Mouse (Mus musculus): Measurements from ENCODE around the gene Adam19. TPM values are rescaled to one million over a fixed set of nuclear protein-coding genes. Genes with fewer than 3 reads are reported as not detected.
"Not testable (repeated sequence)": the region's sequence is repeated elsewhere in the genome, so short reads cannot be mapped to it uniquely, and the experiment has no call there.

The Adam19 gene
- total RNA-seq, 2 experiments from 2014 or later = 30.6 to 35.1 TPM

DNA sequence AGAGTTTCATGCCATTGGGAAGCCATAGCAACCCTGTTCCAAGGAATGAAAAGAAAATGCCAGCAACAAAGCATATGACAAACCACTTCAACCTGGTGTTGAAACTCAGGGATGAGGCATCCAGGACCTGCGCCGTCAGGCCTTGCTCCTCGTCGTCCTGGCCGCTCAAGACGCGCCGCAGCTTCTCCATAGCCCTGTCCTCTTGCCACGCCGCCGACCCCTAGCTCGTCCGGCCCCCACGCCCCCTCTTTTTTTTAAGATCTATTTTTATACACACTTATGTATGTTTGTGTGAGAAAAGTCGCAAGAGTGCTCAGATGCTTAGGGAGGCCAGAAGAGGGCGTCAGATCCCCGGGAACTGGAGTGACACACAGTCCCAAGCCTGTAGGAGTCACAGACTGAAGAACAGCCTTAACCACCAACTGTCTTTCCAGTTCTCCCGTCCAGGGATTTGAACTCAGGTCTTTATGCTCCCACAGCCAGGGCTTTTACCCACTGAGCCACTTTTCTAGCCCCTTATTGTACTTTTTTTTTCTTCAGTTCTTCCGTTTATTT lies 3.6 kb upstream of the Adam19 start, which contains the start of gene Gm12166:
Gm12166 (minus strand) TSS at position 217 of the 555 bp plus-strand sequence.
- intact Hi-C loops (cut with DNase I) = not testable (repeated sequence)
- DNase-seq (ENCODE audit: extremely low spot score in 1 of 2, low spot score in 2 of 2) = peak in 1 of 2 experiments; percentile 73

DNA sequence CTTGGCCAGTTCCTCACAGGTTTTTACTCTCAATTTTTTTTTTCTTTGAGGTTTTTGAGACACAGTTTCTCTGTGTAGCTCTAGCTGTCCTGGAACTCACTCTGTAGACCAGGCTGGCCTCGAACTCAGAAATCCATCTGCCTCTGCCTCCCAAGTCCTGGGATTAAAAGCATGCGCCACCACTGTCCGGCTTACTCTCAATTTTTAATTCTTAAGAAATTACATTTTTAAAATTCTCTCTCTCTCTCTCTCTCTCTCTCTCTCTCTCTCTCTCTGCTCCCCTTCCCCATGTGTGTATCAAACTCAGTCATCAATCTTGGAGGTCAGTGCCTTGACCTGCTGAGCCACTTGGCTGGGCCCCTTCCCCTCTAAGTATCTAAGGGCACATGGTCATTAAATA lies 2.3 kb upstream of the Adam19 start:
- DNase-seq (ENCODE audit: extremely low spot score in 1 of 2, low spot score in 2 of 2); intact Hi-C loops (cut with DNase I): not testable (repeated sequence)

DNA sequence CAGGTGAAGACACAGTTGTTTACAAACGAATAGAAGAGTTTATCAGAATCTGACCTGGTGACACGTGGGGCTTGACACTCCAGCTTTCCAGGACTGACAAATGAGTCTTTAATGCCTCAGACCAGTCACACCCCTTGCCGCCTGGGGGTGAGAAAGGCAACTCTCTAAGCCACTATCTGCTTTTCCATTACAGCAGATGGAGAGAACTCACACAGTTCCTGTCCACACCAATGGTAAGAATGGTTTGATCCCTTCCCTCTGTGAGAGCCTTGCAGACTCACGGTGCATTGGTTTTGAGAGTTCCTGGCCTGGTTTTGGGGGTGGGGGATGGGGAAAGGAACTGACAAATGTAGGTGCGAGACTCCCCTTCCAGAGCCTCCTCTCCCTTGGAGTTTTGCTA lies 1.5 kb upstream of the Adam19 start:
- DNase-seq (ENCODE audit: extremely low spot score in 1 of 2, low spot score in 2 of 2) = no peak
- intact Hi-C loops (cut with DNase I) = no loop called here

DNA sequence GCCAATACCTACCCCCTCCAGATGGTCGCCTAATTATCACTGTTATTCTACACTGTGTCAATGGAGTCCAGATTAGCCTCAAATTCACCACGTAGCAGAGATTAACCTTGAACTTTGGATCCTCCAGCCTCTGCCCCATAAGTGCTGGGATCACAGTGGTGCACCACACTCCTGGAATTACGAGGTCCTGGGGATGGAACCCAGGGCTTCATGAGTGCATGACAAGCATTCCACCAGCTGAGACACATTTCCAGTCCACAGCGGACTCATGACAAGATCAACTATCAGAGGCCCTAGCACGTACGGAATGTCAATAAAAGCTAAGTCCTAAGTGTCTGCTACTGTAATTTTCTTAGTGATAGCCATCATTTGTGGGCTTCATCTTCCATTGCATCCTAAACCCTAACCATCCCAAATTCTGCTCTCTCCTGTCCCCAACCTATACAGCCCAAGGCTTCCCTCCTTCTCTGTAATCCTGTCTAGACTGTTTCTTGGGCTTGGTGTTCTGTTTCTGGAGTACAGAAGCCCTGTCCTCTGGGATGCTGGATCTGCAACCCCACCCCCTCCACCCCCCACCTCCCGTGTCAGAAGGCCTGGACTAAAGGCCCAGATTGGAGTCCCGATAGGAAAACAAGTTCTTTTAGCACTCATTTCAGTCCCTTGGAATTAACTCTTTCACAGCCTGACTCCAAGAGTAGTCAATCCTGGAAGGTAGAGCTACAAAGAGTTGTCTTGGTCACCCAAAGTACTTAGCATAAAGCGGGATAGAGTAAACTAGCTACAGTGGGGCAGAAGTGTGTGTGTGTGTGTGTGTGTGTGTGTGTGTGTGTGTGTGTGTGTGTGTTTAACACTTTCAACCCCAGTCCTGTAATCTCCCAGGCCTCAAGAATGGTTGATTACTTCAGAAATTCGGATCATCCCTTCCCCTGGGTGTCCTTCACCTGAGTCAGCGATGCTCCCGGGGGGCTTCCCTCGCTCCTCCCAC lies 589 bp upstream of the Adam19 start:
- intact Hi-C loops (cut with DNase I) = loop anchor here (5.0 kb wide), 3 partner anchors 77 to 147 kb away; partner anchors contain the start of gene Thg1l
- no peak for DNase-seq (ENCODE audit: extremely low spot score in 1 of 2, low spot score in 2 of 2)

DNA sequence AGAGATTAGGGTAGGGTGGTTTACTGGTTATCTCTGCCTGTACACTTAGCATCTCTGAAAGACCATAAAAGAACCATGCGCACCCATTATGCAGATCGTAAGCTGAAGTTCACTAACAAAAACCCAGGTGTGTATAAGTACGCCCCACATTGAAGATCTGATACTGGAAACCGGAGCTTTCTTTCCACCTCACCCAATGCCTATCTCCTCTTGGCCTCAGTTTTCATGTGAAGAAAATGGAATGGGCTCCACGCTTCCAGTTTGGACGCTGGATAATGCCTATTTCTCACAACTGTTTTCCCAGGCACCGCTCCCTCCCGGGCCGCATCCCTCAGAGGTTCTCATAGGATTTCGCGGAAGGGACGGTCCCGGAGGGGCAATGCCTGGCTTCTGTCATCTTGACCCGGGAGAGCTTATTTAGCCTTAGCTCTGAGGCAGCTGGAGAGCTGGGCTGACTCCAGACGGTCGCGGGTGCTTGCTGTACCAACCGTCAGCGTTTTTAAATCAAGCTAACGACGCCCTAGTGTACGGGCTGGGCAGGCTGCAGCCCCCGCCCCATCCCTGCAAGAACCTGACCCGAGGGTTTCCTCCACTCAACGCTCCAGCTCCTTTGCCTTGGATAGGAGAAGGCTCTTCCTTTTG lies 1.1 kb downstream of the Adam19 start:
- DNase-seq (ENCODE audit: extremely low spot score in 1 of 2, low spot score in 2 of 2) = peak in 1 of 2 experiments; percentile 52
- intact Hi-C loops (cut with DNase I) = loop anchor here (5.0 kb wide), 3 partner anchors 75 to 145 kb away; partner anchors contain the start of gene Thg1l

DNA sequence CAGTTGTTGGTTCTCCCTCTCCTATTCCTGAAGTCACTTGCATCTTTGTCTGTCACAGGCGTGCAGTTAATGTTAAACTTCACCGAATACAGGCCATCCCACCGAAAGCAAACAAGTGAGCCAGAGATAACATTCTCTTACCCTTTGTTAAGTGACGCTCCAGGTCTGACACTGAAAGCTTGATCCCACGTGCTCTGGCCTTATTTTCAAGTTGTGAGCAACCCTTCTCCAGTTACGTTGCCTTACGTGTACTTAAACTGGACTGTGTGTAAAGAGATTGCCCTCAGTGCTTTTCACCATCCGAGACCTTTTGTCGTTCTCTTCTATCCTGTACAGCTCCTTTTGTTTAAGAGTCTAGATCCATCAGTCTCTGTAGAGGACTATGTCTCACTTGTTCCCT lies 2.2 kb downstream of the Adam19 start:
- intact Hi-C loops (cut with DNase I) = loop anchor here (5.0 kb wide), 3 partner anchors 74 to 144 kb away; partner anchors contain the start of gene Thg1l
- no peak for DNase-seq (ENCODE audit: extremely low spot score in 1 of 2, low spot score in 2 of 2)

DNA sequence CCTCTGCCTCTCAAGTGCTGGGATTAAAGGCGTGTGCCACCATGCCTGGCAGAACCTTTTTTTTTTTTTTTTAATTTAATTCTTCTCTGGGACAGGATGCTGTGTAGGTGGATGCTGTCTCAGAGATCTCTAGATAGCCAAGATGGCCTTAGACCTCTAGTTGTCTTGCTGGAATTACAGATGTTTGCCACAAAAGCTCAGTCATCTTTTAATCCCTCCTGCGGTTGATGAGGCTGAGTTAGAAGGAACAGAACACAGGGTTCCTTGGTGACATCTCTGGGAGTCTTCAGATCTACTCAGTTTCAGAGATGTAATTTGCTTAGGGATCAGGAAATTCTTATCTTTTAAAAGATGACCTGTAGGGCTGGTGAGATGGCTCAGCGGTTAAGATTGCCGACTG lies 3.1 kb downstream of the Adam19 start:
- no peak for DNase-seq (ENCODE audit: extremely low spot score in 1 of 2, low spot score in 2 of 2)
- intact Hi-C loops (cut with DNase I) = loop anchor here (5.0 kb wide), 3 partner anchors 73 to 143 kb away; partner anchors contain the start of gene Thg1l

DNA sequence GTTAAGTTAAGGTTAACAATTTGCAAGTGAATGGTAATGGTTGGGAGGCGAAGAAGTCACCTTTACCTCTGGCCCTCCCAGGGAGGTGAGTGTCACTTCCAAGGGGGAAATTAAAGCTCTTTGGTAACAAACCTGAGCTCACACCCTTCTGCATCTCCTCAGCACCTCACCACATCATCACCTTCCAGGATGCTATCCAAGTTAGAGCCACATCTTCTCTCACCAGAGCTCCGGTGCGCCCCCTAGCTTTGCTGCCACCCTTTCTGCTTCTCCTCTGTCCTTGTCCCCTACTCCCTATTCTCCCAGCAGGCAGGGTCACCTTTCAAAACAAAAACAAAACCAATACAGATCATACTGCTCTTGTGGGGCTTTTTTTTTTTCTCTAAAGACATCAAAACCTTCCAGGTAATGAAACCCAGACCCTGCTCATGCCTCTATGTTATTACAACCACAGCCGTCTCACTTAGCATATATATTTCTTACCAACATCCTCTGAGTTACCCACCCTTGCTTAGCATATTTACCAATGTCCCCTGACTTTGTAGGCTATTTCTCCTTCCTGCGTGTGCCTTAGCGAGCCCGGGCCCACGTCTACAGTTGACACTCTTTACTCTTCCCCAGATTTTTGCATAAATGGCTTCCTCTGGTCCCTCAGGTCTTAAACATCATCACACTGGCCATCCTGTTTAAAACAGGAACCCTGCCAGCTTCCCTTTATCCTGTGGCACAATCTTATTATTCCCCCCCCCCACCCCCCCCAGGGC lies 4.3 kb downstream of the Adam19 start:
- DNase-seq (ENCODE audit: extremely low spot score in 1 of 2, low spot score in 2 of 2) = no peak

DNA sequence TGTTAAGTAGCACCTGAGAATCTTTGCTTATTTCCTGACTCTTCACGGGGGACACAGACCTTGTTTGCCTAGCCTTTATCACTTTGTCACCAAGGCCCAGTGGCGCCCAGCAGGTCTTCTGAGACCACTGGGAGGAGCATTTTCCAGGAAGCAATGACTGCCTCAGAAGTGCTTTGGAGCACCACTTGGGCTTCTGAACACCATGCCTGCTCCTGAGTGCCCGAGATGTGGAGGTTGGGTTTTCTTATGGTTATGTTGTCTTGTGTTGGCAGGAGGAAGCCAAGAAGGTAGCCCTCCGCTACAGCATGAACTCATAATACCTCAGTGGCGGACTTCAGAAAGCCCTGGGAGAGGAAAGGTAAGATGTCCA lies 4.8 kb downstream of the Adam19 start:
- no peak for DNase-seq (ENCODE audit: extremely low spot score in 1 of 2, low spot score in 2 of 2)
- intact Hi-C loops (cut with DNase I) = no loop called here

More for the DNA sequence above, 4.3 kb downstream of the Adam19 start:
- intact Hi-C loops (cut with DNase I) = loop anchor here (5.0 kb wide), 3 partner anchors 72 to 142 kb away; partner anchors contain the start of gene Thg1l

DNA sequence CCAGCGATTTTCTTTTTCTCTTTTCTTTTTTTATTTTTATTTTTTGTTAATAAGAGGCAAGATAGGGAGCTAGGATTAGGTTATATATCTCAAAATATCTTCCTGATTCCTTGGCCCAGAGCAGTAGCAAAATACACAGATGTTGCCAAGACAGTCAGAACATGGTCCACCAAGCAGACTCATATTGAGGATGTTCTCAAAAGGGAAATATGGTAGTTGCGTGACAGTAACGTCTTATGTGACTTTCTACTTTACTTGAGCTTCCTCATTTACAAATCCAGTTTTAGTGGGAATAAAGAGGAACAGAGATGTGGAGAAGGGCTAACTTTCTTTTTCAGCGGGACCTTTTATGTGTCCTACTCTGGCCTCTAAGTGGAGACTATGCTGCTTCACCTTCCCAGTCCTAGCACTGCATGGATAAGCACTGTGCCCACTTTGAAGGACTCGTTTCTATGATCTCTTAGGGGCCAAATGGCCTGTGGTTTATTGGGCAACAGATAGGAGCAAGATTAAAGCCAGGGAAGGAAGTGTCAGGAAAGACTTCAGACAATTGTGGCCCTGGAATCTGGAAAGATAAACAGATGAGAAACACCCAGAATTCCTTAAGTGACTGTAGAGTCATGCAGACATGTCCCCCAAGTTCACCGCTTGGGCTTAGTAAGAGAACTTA lies 6.1 kb downstream of the Adam19 start:
- intact Hi-C loops (cut with DNase I) = no loop called here
- DNase-seq (ENCODE audit: extremely low spot score in 1 of 2, low spot score in 2 of 2) = no peak

DNA sequence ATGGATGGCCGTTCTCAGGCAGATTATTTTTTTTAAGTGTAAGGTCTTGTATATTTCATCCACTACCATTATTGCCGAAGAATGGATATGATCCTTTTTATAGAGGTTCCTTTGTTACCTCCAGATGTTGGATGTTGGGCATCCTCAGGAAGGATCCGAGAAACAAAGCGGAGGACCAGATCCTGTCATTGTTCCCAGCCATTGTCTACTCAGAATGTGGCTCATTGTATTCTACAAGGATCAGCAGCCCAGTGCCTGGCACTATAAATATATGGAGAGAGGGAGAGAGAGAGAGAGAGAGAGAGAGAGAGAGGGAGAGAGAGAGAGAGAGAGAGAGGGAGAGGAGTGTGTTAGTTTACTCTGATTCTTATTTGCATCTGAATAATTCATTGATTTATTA lies 6.8 kb downstream of the Adam19 start:
- no peak for DNase-seq (ENCODE audit: extremely low spot score in 1 of 2, low spot score in 2 of 2)
- intact Hi-C loops (cut with DNase I) = no loop called here

DNA sequence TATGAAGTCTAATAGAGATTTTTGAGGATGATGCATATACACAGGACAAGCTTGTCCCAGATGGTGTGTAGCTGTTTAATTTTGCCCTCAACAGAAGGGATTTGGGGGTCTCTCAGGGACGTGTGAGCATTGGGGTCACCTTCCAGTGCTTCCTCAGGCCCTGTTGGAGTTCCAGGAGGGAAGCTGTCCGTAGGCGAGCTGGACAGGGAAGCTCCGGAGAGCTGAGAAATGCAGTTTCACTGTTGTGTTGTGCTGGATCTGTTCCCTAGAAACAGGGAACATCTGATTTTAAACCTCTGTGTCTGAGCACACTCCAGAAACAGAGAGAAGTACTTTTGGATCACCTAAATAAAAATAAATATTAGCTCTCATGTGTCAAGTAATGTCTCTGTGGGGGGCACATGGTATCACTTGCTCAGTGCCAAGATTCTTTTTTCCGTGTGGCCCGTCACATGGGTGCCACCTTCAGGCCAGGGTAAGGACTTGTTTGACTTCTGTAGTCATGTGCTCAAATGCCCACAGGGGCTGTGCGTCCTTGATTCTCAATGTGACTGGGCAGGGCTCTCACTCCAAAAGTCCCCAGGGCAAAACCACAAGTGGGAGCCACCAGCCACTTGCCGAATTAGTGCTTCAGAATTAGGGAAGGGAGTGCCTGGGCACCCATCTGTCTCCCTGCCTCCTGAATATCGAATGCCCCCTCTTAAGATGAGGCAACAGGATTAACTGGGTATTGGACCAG lies 7.4 kb downstream of the Adam19 start:
- intact Hi-C loops (cut with DNase I) = no loop called here
- DNase-seq (ENCODE audit: extremely low spot score in 1 of 2, low spot score in 2 of 2) = no peak

DNA sequence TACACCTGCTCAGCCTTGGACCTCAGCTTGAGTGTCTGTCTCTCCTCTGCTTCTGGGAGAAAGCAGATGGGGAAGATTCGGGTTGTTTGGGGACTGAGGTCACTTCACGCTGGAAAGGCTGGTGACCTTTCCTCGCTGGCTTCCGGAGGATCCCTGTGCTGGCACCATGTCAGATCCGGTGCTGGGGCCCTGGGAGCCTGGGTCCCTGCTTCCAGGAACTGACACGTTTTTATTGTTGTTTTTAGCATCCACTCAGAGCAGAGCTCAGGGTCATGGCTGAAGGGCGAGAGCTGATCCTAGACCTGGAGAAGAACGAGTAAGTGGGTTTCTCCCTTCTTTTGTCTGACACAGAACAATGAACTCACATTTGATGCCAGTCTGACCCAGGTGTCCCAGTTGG lies 9.0 kb downstream of the Adam19 start:
- intact Hi-C loops (cut with DNase I) = no loop called here
- DNase-seq (ENCODE audit: extremely low spot score in 1 of 2, low spot score in 2 of 2) = peak in 1 of 2 experiments; percentile 77

DNA sequence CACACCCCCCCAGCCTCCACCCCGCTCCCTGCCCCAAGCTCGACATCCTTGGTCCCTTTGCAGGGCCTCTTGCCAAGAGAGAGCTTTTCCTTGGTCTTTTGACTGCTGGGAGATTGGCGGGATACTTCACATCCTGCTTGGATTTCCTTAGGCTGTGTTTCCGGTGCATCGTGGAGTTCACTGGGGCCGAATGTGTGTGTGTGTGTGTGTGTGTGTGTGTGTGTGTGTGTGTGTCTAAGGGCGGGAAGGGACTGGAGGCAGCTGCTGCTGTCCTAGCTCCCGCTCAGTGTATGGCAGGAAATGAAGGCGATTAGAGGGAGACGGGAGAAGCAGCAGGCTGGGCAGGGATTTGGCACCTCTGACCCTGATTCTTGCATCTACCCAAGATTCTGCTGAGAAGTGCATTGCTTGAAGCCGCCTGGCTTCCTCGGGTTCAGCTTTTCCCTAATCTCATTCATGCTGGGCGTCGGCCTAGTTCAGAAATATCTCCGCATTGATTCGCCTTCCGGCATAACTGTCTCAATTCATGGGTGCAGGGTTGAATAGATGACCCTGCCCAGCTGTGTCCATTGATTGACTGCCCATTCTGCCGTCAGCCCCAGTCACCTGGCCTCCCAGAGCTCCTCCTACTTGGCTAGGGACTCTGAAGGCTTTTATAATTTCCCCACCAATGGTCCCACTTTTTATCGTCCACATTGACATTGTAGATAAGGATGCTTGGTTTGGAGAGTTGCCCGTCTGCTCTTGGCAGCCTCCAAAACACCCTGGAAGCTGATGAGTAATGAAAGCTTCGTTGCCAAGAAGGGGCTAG lies 9.6 kb downstream of the Adam19 start:
- DNase-seq (ENCODE audit: extremely low spot score in 1 of 2, low spot score in 2 of 2) = peak in 1 of 2 experiments; percentile 77
- intact Hi-C loops (cut with DNase I) = no loop called here

DNA sequence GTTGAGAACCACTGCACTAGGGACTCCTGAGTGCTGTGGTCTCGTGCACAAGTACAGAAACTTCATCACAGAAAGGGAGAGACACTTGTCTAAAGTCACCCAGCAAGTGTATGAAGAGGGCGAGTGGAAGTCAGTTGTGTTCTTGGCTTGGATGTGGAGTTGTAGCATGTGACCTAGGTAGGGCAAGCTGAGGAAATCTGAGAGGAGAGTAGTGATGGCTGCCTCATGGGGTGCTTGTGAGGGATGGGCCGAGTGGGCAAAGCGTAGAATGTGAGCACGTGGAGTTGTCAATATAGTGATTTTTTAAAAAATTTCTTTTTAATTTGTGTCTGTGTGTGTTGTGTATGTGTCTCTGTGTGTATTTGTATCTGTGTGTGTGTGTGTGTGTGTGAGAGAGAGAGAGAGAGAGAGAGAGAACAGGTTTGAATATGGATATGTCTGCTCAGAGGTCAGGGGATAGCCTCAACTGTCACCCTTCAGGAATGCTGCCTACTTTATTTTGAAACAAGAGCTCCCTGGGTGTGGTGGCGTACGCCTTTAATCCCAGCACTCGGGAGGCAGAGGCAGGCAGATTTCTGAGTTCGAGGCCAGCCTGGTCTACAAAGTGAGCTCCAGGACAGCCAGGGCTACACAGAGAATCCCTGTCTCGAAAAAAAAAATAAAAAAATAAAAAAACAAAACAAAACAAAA lies 11.7 kb downstream of the Adam19 start:
- intact Hi-C loops (cut with DNase I) = no loop called here
- DNase-seq (ENCODE audit: extremely low spot score in 1 of 2, low spot score in 2 of 2) = no peak

DNA sequence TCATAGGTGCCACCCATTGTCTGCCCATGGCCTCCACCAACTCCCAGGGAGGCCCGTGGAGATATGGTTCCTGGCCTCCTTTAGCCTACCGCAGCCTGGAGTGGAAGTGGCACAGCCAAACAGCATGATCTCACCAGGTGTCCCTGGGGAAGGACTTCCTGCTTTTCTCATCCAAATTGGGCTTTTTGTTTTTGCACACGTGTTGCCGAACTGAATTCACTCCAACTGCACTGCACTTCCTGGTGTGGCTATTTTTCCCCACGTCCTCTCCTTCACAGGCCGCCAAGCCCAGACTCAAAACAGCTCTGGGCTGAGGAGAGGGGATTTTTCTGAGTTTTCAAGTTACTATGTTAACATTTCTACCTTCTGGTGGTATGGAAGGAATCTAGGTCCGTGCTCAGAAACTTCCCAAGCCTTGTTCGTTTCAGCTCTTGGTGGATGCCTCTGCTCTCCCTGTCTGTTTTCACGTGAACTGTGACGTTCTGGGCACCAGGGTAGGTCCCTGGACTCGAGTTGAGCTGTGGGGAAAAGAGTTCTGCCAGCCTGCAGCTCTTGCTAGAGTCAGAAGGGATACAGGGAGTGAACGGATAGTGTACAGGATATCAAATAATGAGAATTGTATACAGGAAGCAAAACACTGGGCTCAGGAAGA lies 13.1 kb downstream of the Adam19 start:
- peak in 1 of 2 experiments; percentile 49 for DNase-seq (ENCODE audit: extremely low spot score in 1 of 2, low spot score in 2 of 2)
- intact Hi-C loops (cut with DNase I) = no loop called here

Data from left cerebral cortex, postnatal 10 days (tissue).